Mouse (Mus musculus): Measurements from ENCODE around the gene Raver1. TPM values are rescaled to one million over a fixed set of nuclear protein-coding genes. Genes with fewer than 3 reads are reported as not detected.
A peak's percentile ranks its signal among the peaks of the same experiment; 100 is the strongest.

Gene Raver1
- polyA plus RNA-seq, 1 experiment from 2014 or later, result 64.2 TPM

GRCm38 (mm10) chr9:21114190-21114589 lies 22.4 kb upstream of the Raver1 start:
- no peak overlapping the region for H3K4me3 ChIP-seq (ENCODE audit: low read depth, low read length)
- DNase-seq (ENCODE audit: low spot score) (no peak), ATAC-seq (ENCODE audit: low read depth) (no peak)
- no peaks in the 10 kb centered on the region for H3K9me3 ChIP-seq (ENCODE audit: control insufficient read depth, low read length)
- peaks cover 6% of the 10 kb centered on the region; the same call in 1 of the 2 replicates for H3K36me3 ChIP-seq (ENCODE audit: control insufficient read depth, insufficient read depth, low read length)
- no peaks in the 10 kb centered on the region for H3K27me3 ChIP-seq (replicated peaks; ENCODE audit: control insufficient read depth, insufficient read depth, low read length)
- H3K4me2 ChIP-seq (ENCODE audit: low read depth, low read length), result no peak overlapping the region
- no peak overlapping the region for H3K27ac ChIP-seq (replicated peaks; ENCODE audit: low read depth, low read length)
- WGBS, result 85% methylated on average over 7 of the region's 7 CpGs
- H3K4me1 ChIP-seq (ENCODE audit: control insufficient read depth, insufficient read depth, low read length), result no peaks in the 10 kb centered on the region
- H3K9ac ChIP-seq (ENCODE audit: low read depth, low read length), result no peak overlapping the region

GRCm38 (mm10) chr9:21113751-21114150 lies 21.9 kb upstream of the Raver1 start:
- ATAC-seq (ENCODE audit: low read depth) (no peak), DNase-seq (ENCODE audit: low spot score) (no peak)
- no peaks in the 10 kb centered on the region for H3K9me3 ChIP-seq (ENCODE audit: control insufficient read depth, low read length)
- no peak overlapping the region for H3K4me3 ChIP-seq (ENCODE audit: low read depth, low read length)
- H3K27me3 ChIP-seq (replicated peaks; ENCODE audit: control insufficient read depth, insufficient read depth, low read length), result no peaks in the 10 kb centered on the region
- H3K9ac ChIP-seq (ENCODE audit: low read depth, low read length), result no peak overlapping the region
- no peaks in the 10 kb centered on the region for H3K4me1 ChIP-seq (ENCODE audit: control insufficient read depth, insufficient read depth, low read length)
- H3K4me2 ChIP-seq (ENCODE audit: low read depth, low read length), result no peak overlapping the region
- 92% methylated on average over 6 of the region's 6 CpGs for WGBS
- no peak overlapping the region for H3K27ac ChIP-seq (replicated peaks; ENCODE audit: low read depth, low read length)
- peaks cover 6% of the 10 kb centered on the region; the same call in 1 of the 2 replicates for H3K36me3 ChIP-seq (ENCODE audit: control insufficient read depth, insufficient read depth, low read length)

DNA sequence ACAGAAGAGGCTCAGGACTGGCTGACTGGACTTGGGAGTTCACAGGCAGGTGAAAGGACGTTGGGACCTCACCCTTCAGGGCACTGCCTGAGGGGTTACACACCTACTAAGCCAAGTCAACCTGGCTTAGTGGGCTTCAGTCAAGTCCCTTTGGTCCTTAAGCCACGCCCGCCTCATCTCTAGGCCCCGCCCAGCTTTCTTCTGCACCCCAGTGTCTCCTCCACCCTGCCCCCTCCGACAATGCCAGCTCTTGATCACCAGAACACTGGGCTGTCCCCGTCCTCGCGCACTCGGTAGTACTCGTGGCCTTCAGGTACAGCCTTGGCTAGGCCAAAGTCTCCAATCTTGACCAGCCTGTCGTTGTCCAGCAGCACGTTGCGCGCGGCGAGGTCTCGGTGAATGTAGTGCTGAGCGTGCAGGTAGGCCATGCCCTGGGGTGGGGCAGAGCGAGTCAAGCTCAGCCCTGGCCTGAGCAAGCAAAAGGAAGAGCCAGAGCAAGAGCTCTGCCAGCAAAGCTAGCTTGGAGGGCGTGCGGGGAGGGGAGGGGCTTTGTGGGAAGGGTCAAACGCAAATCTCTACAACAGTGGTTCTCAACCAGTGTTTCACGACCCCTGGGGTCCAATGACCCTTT lies 15.9 kb upstream of the Raver1 start:
- no peak overlapping the region for H3K27ac ChIP-seq (replicated peaks; ENCODE audit: low read depth, low read length)
- peaks cover 26% of the 10 kb centered on the region; the same call in 1 of the 2 replicates for H3K36me3 ChIP-seq (ENCODE audit: control insufficient read depth, insufficient read depth, low read length)
- no peak for ATAC-seq (ENCODE audit: low read depth)
- 45% methylated on average over 23 of the region's 23 CpGs for WGBS
- no peak overlapping the region for H3K4me2 ChIP-seq (ENCODE audit: low read depth, low read length)
- H3K27me3 ChIP-seq (replicated peaks; ENCODE audit: control insufficient read depth, insufficient read depth, low read length), result no peaks in the 10 kb centered on the region
- H3K4me3 ChIP-seq (ENCODE audit: low read depth, low read length), result no peak overlapping the region
- no peaks in the 10 kb centered on the region for H3K9me3 ChIP-seq (ENCODE audit: control insufficient read depth, low read length)
- DNase-seq (ENCODE audit: low spot score), result no peak
- no peak overlapping the region for H3K9ac ChIP-seq (ENCODE audit: low read depth, low read length)
- H3K4me1 ChIP-seq (ENCODE audit: control insufficient read depth, insufficient read depth, low read length), result no peaks in the 10 kb centered on the region

DNA sequence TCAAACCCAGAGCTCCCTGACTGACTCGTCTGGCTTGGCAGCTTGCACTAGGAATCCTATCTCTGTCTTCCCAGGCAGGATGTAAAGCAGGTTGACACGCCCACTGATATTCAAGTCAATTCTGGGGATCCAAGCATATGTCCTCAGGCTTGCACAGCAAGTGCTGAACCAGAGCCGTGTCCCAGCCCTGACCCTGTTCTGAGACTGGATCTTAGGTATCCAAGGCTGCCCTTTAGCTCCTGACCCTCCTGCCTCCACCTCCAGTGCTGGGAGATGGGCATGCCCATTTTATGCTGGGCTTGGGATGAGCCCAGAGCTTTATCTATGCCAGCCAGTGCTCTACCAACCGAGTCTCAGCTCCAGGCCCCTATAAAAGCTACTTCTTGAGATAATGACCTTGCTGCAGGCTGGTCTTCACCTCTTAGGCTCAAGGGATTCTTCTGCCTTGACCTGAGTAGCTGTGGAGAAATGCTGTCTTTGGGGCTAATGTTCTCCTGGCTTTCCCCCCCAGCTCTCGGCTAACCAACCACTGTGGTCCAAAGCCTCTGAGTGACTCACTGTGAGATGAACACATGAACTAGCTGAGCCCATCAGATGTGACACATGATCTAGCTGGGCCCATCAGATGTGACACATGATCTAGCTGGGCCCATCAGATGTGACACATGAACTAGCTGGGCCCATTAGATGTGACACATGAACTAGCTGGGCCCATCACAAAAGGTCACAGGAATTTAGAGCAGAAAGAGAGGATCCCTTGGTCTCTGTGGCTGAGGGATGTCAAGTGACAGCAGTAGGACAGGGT lies 14.2 kb upstream of the Raver1 start:
- no peak overlapping the region for H3K9ac ChIP-seq (ENCODE audit: low read depth, low read length)
- H3K4me1 ChIP-seq (ENCODE audit: control insufficient read depth, insufficient read depth, low read length), result no peaks in the 10 kb centered on the region
- peaks cover 26% of the 10 kb centered on the region; the same call in 1 of the 2 replicates for H3K36me3 ChIP-seq (ENCODE audit: control insufficient read depth, insufficient read depth, low read length)
- no peak overlapping the region for H3K27ac ChIP-seq (replicated peaks; ENCODE audit: low read depth, low read length)
- H3K4me3 ChIP-seq (ENCODE audit: low read depth, low read length), result no peak overlapping the region
- DNase-seq (ENCODE audit: low spot score), result no peak
- no peaks in the 10 kb centered on the region for H3K9me3 ChIP-seq (ENCODE audit: control insufficient read depth, low read length)
- H3K4me2 ChIP-seq (ENCODE audit: low read depth, low read length), result no peak overlapping the region
- no peaks in the 10 kb centered on the region for H3K27me3 ChIP-seq (replicated peaks; ENCODE audit: control insufficient read depth, insufficient read depth, low read length)
- no peak for ATAC-seq (ENCODE audit: low read depth)
- WGBS, result 69% methylated on average over 5 of the region's 5 CpGs

DNA sequence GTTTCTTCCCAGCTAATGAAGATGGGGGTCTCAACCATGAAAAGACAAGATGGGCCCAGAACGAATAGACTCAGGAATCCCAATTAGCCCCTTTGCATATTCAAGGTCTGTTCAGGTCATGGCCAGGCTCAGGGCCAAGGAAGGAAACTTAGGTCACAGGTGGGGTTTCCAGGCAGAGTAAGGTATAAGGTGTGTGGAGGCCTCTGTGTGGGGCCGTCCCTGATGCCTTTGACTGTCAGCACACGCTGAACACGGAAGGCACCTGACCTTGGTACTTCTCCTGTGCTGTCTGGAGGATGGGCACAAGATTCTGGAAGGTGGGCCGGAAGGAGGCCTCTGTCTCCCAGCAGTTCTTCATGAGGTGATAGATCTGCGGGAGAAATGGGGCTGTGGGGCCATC lies 13.0 kb upstream of the Raver1 start:
- no peak overlapping the region for H3K27ac ChIP-seq (replicated peaks; ENCODE audit: low read depth, low read length)
- H3K4me3 ChIP-seq (ENCODE audit: low read depth, low read length), result no peak overlapping the region
- no peaks in the 10 kb centered on the region for H3K4me1 ChIP-seq (ENCODE audit: control insufficient read depth, insufficient read depth, low read length)
- peaks cover 20% of the 10 kb centered on the region; the same call in 1 of the 2 replicates for H3K36me3 ChIP-seq (ENCODE audit: control insufficient read depth, insufficient read depth, low read length)
- no peaks in the 10 kb centered on the region for H3K27me3 ChIP-seq (replicated peaks; ENCODE audit: control insufficient read depth, insufficient read depth, low read length)
- ATAC-seq (ENCODE audit: low read depth), result no peak
- no peak overlapping the region for H3K9ac ChIP-seq (ENCODE audit: low read depth, low read length)
- H3K9me3 ChIP-seq (ENCODE audit: control insufficient read depth, low read length), result no peaks in the 10 kb centered on the region
- no peak overlapping the region for H3K4me2 ChIP-seq (ENCODE audit: low read depth, low read length)
- WGBS, result 86% methylated on average over 6 of the region's 6 CpGs
- DNase-seq (ENCODE audit: low spot score), result no peak

DNA sequence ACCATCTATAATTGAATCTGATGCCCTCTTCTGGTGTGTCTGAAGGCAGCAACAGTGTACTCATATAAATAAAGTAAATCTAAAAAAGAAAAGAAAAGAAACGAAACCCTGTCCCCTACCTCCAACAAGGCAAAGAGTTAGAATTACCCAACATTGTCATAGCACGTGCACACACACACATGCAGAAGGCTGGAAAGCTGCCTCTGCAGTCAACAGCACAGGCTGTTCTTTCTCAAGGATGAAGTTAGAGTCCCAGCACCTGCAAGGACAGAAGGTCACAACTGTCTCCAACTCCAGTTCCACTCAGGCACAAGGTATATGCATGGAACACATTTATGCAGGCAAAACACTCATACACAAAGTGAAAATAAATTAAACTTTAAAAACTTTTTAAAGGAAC lies 10.3 kb upstream of the Raver1 start:
- H3K4me2 ChIP-seq (ENCODE audit: low read depth, low read length), result no peak overlapping the region
- H3K9ac ChIP-seq (ENCODE audit: low read depth, low read length), result no peak overlapping the region
- no peak overlapping the region for H3K27ac ChIP-seq (replicated peaks; ENCODE audit: low read depth, low read length)
- ATAC-seq (ENCODE audit: low read depth) (no peak), DNase-seq (ENCODE audit: low spot score) (no peak)
- H3K4me3 ChIP-seq (ENCODE audit: low read depth, low read length), result no peak overlapping the region
- peaks cover 13% of the 10 kb centered on the region; the same call in 1 of the 2 replicates for H3K36me3 ChIP-seq (ENCODE audit: control insufficient read depth, insufficient read depth, low read length)
- H3K27me3 ChIP-seq (replicated peaks; ENCODE audit: control insufficient read depth, insufficient read depth, low read length), result no peaks in the 10 kb centered on the region
- 89% methylated on average over 2 of the region's 2 CpGs for WGBS
- H3K9me3 ChIP-seq (ENCODE audit: control insufficient read depth, low read length), result no peaks in the 10 kb centered on the region
- no peaks in the 10 kb centered on the region for H3K4me1 ChIP-seq (ENCODE audit: control insufficient read depth, insufficient read depth, low read length)

- H3K9ac ChIP-seq (ENCODE audit: low read depth, low read length), result peak overlapping the region; percentile 20; the same call in 1 of the 2 replicates
- ATAC-seq (ENCODE audit: low read depth) (peak; percentile 26; the same call in 1 of the 2 replicates), DNase-seq (ENCODE audit: low spot score) (no peak)
- peaks cover 6% of the 10 kb centered on the region; the same call in 1 of the 2 replicates for H3K36me3 ChIP-seq (ENCODE audit: control insufficient read depth, insufficient read depth, low read length)
- H3K4me3 ChIP-seq (ENCODE audit: low read depth, low read length), result no peak overlapping the region
- no peak overlapping the region; the same call in 1 of the 2 replicates for H3K4me2 ChIP-seq (ENCODE audit: low read depth, low read length)
- H3K27me3 ChIP-seq (replicated peaks; ENCODE audit: control insufficient read depth, insufficient read depth, low read length), result no peaks in the 10 kb centered on the region
- WGBS, result 43% methylated on average over 15 of the region's 15 CpGs
- no peaks in the 10 kb centered on the region for H3K9me3 ChIP-seq (ENCODE audit: control insufficient read depth, low read length)
- H3K27ac ChIP-seq (replicated peaks; ENCODE audit: low read depth, low read length), result no peak overlapping the region
- H3K4me1 ChIP-seq (ENCODE audit: control insufficient read depth, insufficient read depth, low read length), result no peaks in the 10 kb centered on the region
These were observed 8.8 kb upstream of the Raver1 start for GRCm38 (mm10) chr9:21100447-21101161.

DNA sequence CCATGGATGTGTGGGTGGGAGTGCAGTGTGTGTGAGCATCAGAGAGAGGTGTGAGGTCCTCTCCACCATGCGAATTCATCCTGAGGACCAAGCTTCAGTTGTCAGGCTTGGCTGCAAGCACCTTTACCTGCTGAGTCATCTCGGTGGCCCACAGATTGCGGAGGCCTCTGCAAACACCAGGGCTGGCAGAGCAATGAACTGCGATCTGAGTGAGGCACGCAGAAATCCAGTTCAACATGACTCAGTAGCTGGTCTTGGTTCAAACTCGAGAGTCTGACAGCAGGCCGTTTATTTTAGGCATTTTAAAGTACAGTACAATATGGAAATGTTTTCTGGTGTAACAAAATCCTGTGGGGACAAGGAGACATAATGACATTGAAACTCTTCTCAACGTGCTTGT lies 6.0 kb upstream of the Raver1 start:
- Histone ChIP-seq H3K4me1 (ENCODE audit: control insufficient read depth, insufficient read depth, low read length) (no peaks in the 10 kb centered on the region), H3K9me3 (ENCODE audit: control insufficient read depth, low read length) (no peaks in the 10 kb centered on the region), H3K4me3 (ENCODE audit: low read depth, low read length) (no peak overlapping the region), H3K4me2 (ENCODE audit: low read depth, low read length) (no peak overlapping the region), H3K36me3 (ENCODE audit: control insufficient read depth, insufficient read depth, low read length) (no peaks in the 10 kb centered on the region), H3K9ac (ENCODE audit: low read depth, low read length) (no peak overlapping the region), H3K27me3 (replicated peaks; ENCODE audit: control insufficient read depth, insufficient read depth, low read length) (no peaks in the 10 kb centered on the region), H3K27ac (replicated peaks; ENCODE audit: low read depth, low read length) (no peak overlapping the region)
- ATAC-seq (ENCODE audit: low read depth) (no peak), DNase-seq (ENCODE audit: low spot score) (no peak)
- 81% methylated on average over 8 of the region's 8 CpGs for WGBS
